Mouse (Mus musculus): ENCODE measurements at regions not wholly inside any gene's neighbourhood (a gene's known extent, or its start where the extent isn't known, plus 50 kb on each side); places are given as distances from the start of the nearest gene placed in this dataset.

- TF ChIP-seq POLR2A (IDR thresholded peaks at IDR 0.05; ENCODE audit: control insufficient read depth, low read depth, low read length) = no peak
- peak; percentile 15; the same call in 1 of the 2 replicates for TF ChIP-seq CTCF (IDR thresholded peaks at IDR 0.05; ENCODE audit: control insufficient read depth, insufficient read depth, insufficient replicate concordance, low read depth, low read length)
Measured at GRCm38 (mm10) chr10:120565992-120566391, 89.7 kb upstream of the Hmga2 start.

Measured in testis, adult 2 months (tissue).